Mouse (Mus musculus) heart, adult 9 months (tissue): ENCODE measurements around the gene Inip.
A peak's percentile ranks its signal among the peaks of the same experiment; 100 is the strongest.
"Not testable (repeated sequence)": the region's sequence is repeated elsewhere in the genome, so short reads cannot be mapped to it uniquely, and the experiment has no call there.

Experiments
- DNase-seq, 2 experiments: peaks; one replicate each; pipeline ENCODE4 v3.0.0; 2022; ENCODE audit warnings: low spot score in 2 of 2

The Inip gene

GRCm38 (mm10) chr4:59808396-59808795, 7.0 kb upstream of the Inip start:
- no peak for DNase-seq

- no peak for DNase-seq
Measured at GRCm38 (mm10) chr4:59807521-59807920, 6.1 kb upstream of the Inip start.

- DNase-seq: no peak
Measured at GRCm38 (mm10) chr4:59806879-59807195, 5.4 kb upstream of the Inip start.

- peak; percentile 25 to 43 for DNase-seq
Measured at GRCm38 (mm10) chr4:59805968-59806878, 4.8 kb upstream of the Inip start.

GRCm38 (mm10) chr4:59805181-59805967, 4.0 kb upstream of the Inip start, which contains the start of gene Snx30:
Gene Snx30, plus strand, starts transcription at chr4:59805840.
- DNase-seq: peak; percentile 87 to 88

DNA sequence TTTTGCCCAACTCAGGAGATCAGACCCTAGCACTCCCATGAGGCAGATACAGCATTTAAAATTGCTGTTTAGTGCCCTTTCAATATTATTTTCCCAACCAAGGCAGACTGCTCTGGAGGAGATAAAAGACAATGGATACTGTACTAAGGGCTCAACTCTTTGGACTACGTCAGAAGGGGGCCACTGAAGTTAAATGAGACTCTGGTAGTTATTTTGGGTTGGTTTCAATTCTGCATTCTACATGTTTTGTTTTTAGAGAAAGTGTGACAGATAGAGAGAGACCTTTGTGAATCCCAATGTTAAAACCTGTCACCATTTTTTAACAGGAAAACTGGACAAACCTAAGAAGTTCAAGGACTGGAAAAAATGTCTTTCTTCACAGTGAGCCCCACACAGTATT, 3.4 kb upstream of the Inip start:
- DNase-seq: no peak

- DNase-seq: peak in 1 of 2 experiments; percentile 39
Measured at GRCm38 (mm10) chr4:59803358-59803757, 2.0 kb upstream of the Inip start.

- DNase-seq: no peak
Measured at GRCm38 (mm10) chr4:59802792-59803191, 1.4 kb upstream of the Inip start.

GRCm38 (mm10) chr4:59802107-59802506, 718 bp upstream of the Inip start:
- no peak for DNase-seq

DNA sequence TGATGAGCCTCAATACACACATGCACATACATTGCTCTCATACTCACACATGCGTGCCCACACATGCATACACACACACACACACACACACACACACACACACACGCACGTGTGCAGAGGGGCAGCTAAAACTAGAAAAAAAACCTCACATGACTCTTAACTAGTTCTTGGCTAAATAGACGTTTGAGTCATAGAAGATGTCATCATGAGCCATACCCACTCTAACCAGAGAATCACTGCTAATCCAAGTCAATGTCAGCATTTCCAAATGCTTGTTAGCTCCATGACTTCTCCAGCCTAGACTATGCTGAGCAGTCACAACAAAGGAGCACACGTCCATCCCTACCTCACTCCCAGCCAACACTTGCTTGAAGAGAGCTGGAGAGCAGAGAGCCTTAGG, 1.2 kb downstream of the Inip start:
- DNase-seq: no peak

- no peak for DNase-seq
Measured at GRCm38 (mm10) chr4:59795788-59796455, 5.5 kb downstream of the Inip start.

- no peak for DNase-seq
Measured at GRCm38 (mm10) chr4:59794116-59794515, 7.3 kb downstream of the Inip start.

- DNase-seq: not testable (repeated sequence)
Measured at GRCm38 (mm10) chr4:59793626-59794025, 7.8 kb downstream of the Inip start.

DNA sequence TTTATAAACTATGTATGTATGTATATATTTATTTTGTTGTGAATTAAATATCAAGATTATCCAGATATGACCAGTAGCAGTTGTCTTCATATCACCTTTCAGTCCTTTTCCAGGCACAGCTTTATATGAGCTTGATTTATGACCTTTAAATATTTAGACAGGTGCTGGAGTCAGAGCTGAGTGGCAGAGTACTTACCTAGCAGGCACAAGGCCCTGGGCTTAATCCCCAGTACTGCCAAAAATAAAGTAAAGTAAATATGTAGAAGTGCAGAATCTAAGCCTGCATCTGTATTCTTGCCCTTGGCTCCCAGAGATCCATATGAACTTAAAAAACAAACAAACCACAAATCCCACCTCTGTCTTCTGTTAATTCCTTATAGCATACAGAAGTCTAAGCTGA, 12.4 kb downstream of the Inip start:
- DNase-seq: no peak

- no peak for DNase-seq
Measured at GRCm38 (mm10) chr4:59787126-59787525, 14.3 kb downstream of the Inip start.

DNA sequence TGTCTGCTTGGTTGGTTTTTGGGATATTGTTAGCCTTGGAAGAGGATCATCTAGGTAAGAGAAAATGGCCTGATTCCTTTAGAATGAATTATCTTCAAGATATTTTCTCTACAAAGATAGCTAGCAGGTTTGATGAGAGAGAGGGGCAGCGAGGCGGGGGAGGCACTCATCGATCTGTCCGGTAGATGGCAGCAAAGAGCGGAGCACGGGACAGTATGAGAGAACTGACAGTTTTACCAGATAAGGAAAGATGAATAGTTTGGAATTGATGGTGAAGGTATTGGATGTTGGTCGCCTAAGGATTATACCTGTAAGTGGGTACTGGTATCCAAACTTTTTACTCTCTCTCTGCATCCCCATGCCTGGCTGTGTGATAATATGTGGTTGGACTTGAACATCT, 14.7 kb downstream of the Inip start:
- peak in 1 of 2 experiments; percentile 57 for DNase-seq

DNA sequence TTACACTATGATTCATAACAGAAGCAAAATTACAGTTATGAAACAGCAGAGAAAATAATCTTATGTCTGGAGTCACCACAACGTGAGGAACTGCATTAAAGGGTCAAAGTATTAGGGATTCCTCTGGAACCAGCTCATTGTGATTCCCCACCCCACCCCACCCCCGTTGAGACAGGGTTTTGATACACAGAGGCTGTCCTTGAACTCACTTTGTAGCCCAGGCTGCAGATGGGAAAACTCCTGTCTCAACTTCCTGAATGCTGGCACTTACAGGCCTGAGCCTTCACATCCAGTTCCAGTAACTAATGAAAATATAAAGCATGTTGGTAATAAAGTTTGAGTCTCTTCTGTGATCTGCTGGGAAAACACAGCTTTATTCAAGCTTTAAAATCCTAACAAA, 16.0 kb downstream of the Inip start:
- DNase-seq: no peak

DNA sequence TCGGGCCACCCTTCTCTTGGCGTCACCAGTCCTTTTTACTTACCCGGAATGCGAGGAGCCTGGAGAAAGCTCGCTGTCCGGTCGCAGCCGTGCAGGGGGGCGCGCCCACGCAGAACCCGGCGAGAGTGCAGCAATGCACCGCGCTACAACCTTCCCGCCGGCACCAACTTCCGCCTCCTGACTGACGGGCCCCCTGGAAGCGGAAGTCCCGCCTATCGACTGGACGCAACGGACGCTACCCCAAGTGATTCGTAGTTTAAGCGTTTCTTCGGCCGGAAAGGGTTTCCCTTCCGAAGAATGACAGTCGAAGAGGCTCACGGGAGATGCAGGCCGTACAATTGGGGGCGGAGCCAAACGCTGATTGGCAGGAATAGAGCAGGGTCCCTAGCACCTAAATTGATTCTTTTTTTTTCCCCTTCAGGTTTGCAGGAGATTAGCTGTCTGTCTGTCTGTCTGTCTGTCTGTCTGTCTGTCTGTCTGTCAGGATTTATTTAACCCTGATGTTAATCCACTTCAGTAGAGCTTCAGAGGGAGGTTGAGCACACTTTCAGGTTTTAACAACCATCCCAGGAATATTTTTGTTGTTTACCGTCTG, 17.6 kb downstream of the Inip start:
- DNase-seq: peak; percentile 97

DNA sequence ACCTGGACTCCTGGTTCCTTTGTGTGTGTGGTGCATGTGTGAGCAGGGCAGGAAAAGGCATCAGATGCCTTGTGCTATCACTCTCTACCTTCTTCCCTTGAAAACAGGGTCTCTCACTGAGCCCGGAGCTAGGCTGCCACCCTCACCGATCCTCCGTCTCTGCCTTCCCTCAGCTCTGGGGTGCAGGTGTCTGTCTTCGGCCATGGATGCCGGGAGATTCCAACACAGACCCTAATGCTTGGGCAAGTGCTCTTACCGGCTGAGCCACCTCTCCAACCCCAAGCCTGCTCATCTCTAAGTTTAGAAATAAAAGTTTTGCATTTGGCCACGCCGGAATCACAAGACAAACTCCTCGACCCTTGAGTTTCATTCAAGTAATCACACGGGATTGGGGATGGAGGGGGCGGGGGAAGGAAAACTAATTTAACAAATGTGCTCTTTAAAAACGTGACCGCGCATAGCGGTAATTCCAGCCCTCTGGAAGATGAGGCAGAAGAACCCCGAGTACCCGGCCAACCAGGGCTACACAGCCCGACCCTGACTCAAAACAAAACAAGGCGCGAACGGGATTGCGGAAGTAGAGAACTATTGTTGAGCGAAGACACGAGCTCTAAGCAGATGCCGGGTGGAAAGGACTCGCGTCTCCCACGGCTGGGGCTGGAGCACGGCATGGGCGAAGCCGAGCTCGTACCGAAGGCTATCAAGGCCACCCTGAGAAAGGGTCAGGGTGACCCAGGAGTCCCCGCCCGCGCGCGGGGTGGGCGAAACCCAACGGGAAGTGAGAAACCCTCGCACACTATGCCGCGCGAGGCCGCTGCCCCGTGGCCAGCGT, 18.3 kb downstream of the Inip start:
- DNase-seq: peak in 1 of 2 experiments; percentile 40

DNA sequence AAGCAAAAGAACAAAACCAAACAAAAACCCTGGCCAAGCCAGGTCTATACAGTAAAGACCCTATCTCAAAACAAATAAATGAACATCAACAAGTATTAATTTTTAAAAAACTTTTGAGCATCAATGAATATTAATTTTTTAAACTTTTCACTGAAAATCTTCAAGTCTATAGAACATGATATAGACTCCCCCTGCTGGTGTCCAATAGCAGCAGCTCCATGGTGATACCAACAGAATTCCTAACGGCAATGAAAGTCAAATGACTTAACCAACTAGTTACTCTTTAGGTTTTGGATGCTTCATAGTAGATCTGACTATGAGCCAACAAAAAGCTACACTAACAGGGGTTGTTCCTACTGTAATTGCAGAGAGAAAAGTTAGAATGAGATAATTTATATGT, 20.8 kb downstream of the Inip start:
- DNase-seq: no peak

- no peak for DNase-seq
Measured at GRCm38 (mm10) chr4:59777828-59778227, 23.6 kb downstream of the Inip start.
